Mouse (Mus musculus): ENCODE data around the gene Ablim1. TPM values are rescaled to one million over a fixed set of nuclear protein-coding genes. Genes with fewer than 3 reads are reported as not detected.

The Ablim1 gene
- polyA plus RNA-seq, 1 experiment from 2014 or later = 39.3 TPM

DNA sequence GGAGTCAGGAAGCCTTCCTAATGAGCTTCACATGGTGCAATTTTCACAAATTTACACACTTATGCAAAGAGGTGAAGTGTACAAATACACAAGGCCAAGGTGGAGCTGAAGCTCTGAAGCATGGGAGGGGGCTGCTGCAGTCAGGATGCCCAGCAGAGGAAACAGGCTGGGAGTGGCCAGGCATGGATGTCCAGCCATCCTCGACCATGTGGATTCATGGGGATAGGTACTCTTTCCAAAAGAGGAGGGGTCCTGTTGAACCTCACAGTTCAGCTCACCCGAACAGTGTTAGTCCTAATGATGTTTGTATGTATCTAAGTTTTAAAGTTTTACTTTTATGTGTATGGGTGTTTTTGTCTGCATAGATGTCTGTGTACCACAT lies 190.6 kb downstream of the Ablim1 start:
- Histone ChIP-seq H3K4me3 (ENCODE audit: low read length) (no peak overlapping the region), H3K36me3 (ENCODE audit: insufficient read depth, low read length) (0 out of 2 replicates have a peak, but pooled peaks cover 3% of the 10 kb centered on the region), H3K27me3 (ENCODE audit: insufficient read depth, low read length) (no peaks in the 10 kb centered on the region), H3K4me1 (ENCODE audit: insufficient read depth, low read length) (peaks cover 23% of the 10 kb centered on the region), H3K27ac (ENCODE audit: low read length) (peak overlapping the region; percentile 94), H3K9ac (replicated peaks; ENCODE audit: low read length) (no peak overlapping the region), H3K9me3 (ENCODE audit: low read length) (no peaks in the 10 kb centered on the region), H3K4me2 (replicated peaks; ENCODE audit: low read depth, low read length) (no peak overlapping the region)
- 28% methylated on average over 2 of the region's 2 CpGs for WGBS
- ATAC-seq (ENCODE audit: low FRiP score, low TSS enrichment) = peak; percentile 21

- Histone ChIP-seq H3K9ac (replicated peaks; ENCODE audit: low read length) (peak overlapping the region; percentile 54), H3K4me1 (ENCODE audit: insufficient read depth, low read length) (peaks cover 26% of the 10 kb centered on the region), H3K4me3 (ENCODE audit: low read length) (no peak overlapping the region), H3K36me3 (ENCODE audit: insufficient read depth, low read length) (0 out of 2 replicates have a peak, but pooled peaks cover 3% of the 10 kb centered on the region), H3K4me2 (replicated peaks; ENCODE audit: low read depth, low read length) (0 out of 2 replicates have a peak overlapping the region, but pooled peaks have one; percentile 9), H3K27ac (ENCODE audit: low read length) (peak overlapping the region; percentile 94), H3K27me3 (ENCODE audit: insufficient read depth, low read length) (no peaks in the 10 kb centered on the region), H3K9me3 (ENCODE audit: low read length) (no peaks in the 10 kb centered on the region)
- ATAC-seq (ENCODE audit: low FRiP score, low TSS enrichment) = peak; percentile 49
- 43% methylated on average over 11 of the region's 11 CpGs for WGBS
Observed at GRCm38 (mm10) chr19:57123503-57124137, 191.1 kb downstream of the Ablim1 start.

DNA sequence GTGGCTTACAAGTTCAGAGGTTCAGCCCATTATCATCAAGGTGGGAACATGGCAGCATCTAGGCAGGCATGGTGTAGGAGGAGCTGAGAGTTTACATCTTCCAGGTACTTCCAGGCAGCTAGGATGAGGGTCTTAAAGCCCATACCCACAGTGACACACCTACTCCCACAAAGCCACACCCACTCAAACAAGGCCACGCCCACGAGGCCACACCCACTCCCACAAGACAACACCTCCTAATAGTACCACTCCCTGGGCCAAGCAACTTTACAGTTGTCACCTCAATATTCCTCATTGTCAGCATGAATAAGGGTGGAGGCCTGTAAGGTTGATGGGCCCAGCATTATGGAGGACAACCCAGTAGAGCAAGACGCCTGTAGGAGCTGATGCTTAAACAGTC lies 192.5 kb downstream of the Ablim1 start:
- no peak for ATAC-seq (ENCODE audit: low FRiP score, low TSS enrichment)
- no peak overlapping the region for H3K4me3 ChIP-seq (ENCODE audit: low read length)
- no peak overlapping the region for H3K9ac ChIP-seq (replicated peaks; ENCODE audit: low read length)
- peaks cover 40% of the 10 kb centered on the region for H3K4me1 ChIP-seq (ENCODE audit: insufficient read depth, low read length)
- no peak overlapping the region for H3K4me2 ChIP-seq (replicated peaks; ENCODE audit: low read depth, low read length)
- H3K27me3 ChIP-seq (ENCODE audit: insufficient read depth, low read length) = no peaks in the 10 kb centered on the region
- H3K36me3 ChIP-seq (ENCODE audit: insufficient read depth, low read length) = 0 out of 2 replicates have a peak, but pooled peaks cover 3% of the 10 kb centered on the region
- H3K9me3 ChIP-seq (ENCODE audit: low read length) = no peaks in the 10 kb centered on the region
- H3K27ac ChIP-seq (ENCODE audit: low read length) = no peak overlapping the region; the same call in 1 of the 2 replicates
- WGBS = 84% methylated on average over 3 of the region's 3 CpGs

DNA sequence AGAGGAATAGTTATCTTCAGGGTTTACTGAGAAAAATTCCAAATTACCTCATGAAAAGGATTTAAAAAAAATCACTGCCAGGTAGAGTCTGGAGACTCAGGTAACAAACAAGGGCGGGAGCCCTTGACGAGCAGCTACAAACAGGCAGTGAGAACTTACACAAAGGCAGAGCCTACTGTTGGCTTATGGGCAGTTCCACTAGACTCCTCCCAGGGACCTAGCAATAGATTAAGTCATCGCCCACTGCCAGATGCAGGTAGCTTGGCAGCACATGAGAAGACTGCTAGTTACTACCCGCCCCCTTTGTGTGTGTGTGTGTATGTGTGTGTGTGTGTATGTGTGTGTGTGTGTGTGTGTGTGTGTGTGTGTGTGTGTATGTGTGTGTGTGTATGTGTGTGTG lies 193.7 kb downstream of the Ablim1 start:
- Histone ChIP-seq H3K36me3 (ENCODE audit: insufficient read depth, low read length) (no peaks in the 10 kb centered on the region), H3K9me3 (ENCODE audit: low read length) (no peaks in the 10 kb centered on the region), H3K27me3 (ENCODE audit: insufficient read depth, low read length) (no peaks in the 10 kb centered on the region), H3K4me3 (ENCODE audit: low read length) (no peak overlapping the region), H3K4me2 (replicated peaks; ENCODE audit: low read depth, low read length) (no peak overlapping the region), H3K4me1 (ENCODE audit: insufficient read depth, low read length) (peaks cover 52% of the 10 kb centered on the region), H3K27ac (ENCODE audit: low read length) (no peak overlapping the region), H3K9ac (replicated peaks; ENCODE audit: low read length) (no peak overlapping the region)
- ATAC-seq (ENCODE audit: low FRiP score, low TSS enrichment) = no peak
- WGBS = 73% methylated on average over 4 of the region's 4 CpGs

DNA sequence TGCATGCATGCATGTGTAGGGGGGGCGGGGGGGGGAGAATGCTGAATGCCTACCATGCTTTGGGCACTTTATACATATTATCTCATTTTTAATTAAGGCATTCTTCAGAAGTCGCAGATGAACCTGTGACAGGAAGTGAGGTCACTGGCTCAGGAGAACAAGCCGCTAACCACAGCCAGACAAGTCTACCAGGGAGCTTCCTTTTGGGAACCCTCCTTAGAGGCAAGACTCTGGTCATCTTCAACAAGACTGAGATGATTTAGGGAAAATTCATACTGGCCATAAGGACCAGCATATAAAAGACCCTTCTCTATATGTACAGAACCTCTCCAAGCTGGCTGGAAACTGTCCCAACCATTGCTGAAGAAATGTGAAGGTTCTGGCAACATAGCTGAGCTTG lies 195.1 kb downstream of the Ablim1 start:
- H3K36me3 ChIP-seq (ENCODE audit: insufficient read depth, low read length) = no peaks in the 10 kb centered on the region
- peak overlapping the region; percentile 73; the same call in 1 of the 2 replicates for H3K9ac ChIP-seq (replicated peaks; ENCODE audit: low read length)
- H3K4me2 ChIP-seq (replicated peaks; ENCODE audit: low read depth, low read length) = peak overlapping the region; percentile 64
- H3K9me3 ChIP-seq (ENCODE audit: low read length) = no peaks in the 10 kb centered on the region
- no peak for ATAC-seq (ENCODE audit: low FRiP score, low TSS enrichment)
- H3K27me3 ChIP-seq (ENCODE audit: insufficient read depth, low read length) = no peaks in the 10 kb centered on the region
- peak overlapping the region; percentile 41; the same call in 1 of the 2 replicates for H3K27ac ChIP-seq (ENCODE audit: low read length)
- no peak overlapping the region for H3K4me3 ChIP-seq (ENCODE audit: low read length)
- 59% methylated on average over 3 of the region's 3 CpGs for WGBS
- H3K4me1 ChIP-seq (ENCODE audit: insufficient read depth, low read length) = peaks cover 66% of the 10 kb centered on the region

GRCm38 (mm10) chr19:57118785-57119565 lies 195.7 kb downstream of the Ablim1 start:
- Histone ChIP-seq H3K36me3 (ENCODE audit: insufficient read depth, low read length) (no peaks in the 10 kb centered on the region), H3K27me3 (ENCODE audit: insufficient read depth, low read length) (no peaks in the 10 kb centered on the region), H3K27ac (ENCODE audit: low read length) (peak overlapping the region; percentile 91), H3K9ac (replicated peaks; ENCODE audit: low read length) (peak overlapping the region; percentile 73), H3K4me1 (ENCODE audit: insufficient read depth, low read length) (peaks cover 64% of the 10 kb centered on the region), H3K9me3 (ENCODE audit: low read length) (no peaks in the 10 kb centered on the region), H3K4me2 (replicated peaks; ENCODE audit: low read depth, low read length) (peak overlapping the region; percentile 64), H3K4me3 (ENCODE audit: low read length) (peak overlapping the region; percentile 53)
- 33% methylated on average over 22 of the region's 22 CpGs for WGBS
- ATAC-seq (ENCODE audit: low FRiP score, low TSS enrichment) = peak; percentile 90

GRCm38 (mm10) chr19:57117751-57118150 lies 197.0 kb downstream of the Ablim1 start:
- Histone ChIP-seq H3K4me3 (ENCODE audit: low read length) (peak overlapping the region; percentile 53), H3K4me1 (ENCODE audit: insufficient read depth, low read length) (peaks cover 54% of the 10 kb centered on the region), H3K27ac (ENCODE audit: low read length) (peak overlapping the region; percentile 57), H3K4me2 (replicated peaks; ENCODE audit: low read depth, low read length) (peak overlapping the region; percentile 64), H3K9me3 (ENCODE audit: low read length) (no peaks in the 10 kb centered on the region), H3K9ac (replicated peaks; ENCODE audit: low read length) (peak overlapping the region; percentile 73), H3K27me3 (ENCODE audit: insufficient read depth, low read length) (no peaks in the 10 kb centered on the region), H3K36me3 (ENCODE audit: insufficient read depth, low read length) (no peaks in the 10 kb centered on the region)
- WGBS = 38% methylated on average over 6 of the region's 6 CpGs
- no peak for ATAC-seq (ENCODE audit: low FRiP score, low TSS enrichment)

DNA sequence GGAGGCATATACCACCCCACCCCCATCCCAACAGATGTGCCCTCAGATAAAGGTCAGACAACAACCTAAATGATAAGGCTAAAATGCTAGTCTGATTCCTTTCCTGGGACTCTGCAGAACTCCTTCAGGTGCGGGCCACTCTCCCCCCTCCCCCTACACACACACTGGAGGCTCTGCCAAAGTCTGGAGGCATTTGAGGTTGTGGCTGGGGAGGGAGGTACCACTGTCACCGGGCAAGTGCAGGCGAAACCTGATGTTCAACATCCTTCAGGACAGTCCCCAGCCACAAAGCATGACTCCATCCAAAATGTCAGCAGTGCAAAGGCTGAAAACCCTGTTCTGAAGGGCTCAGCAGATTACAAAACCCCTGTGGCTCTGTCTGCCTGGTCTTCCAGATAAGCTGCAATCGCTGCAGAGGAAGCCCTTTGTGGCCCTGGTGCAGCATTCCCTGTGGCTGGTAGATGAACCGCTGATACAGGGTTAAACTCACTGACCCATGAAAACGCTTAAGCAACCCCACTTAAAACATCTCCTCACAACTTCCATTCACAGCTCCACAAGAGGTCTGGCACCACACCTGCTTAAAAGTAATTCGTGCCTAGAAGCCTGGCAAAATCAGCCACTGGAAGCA lies 197.7 kb downstream of the Ablim1 start:
- no peaks in the 10 kb centered on the region for H3K27me3 ChIP-seq (ENCODE audit: insufficient read depth, low read length)
- H3K4me3 ChIP-seq (ENCODE audit: low read length) = peak overlapping the region; percentile 53
- ATAC-seq (ENCODE audit: low FRiP score, low TSS enrichment) = no peak
- no peaks in the 10 kb centered on the region for H3K9me3 ChIP-seq (ENCODE audit: low read length)
- H3K4me2 ChIP-seq (replicated peaks; ENCODE audit: low read depth, low read length) = peak overlapping the region; percentile 64
- no peaks in the 10 kb centered on the region for H3K36me3 ChIP-seq (ENCODE audit: insufficient read depth, low read length)
- peak overlapping the region; percentile 57 for H3K27ac ChIP-seq (ENCODE audit: low read length)
- peaks cover 54% of the 10 kb centered on the region for H3K4me1 ChIP-seq (ENCODE audit: insufficient read depth, low read length)
- peak overlapping the region; percentile 73 for H3K9ac ChIP-seq (replicated peaks; ENCODE audit: low read length)
- 11% methylated on average over 7 of the region's 7 CpGs for WGBS

GRCm38 (mm10) chr19:57115670-57116069 lies 199.0 kb downstream of the Ablim1 start:
- 35% methylated on average over 5 of the region's 5 CpGs for WGBS

More at GRCm38 (mm10) chr19:57115670-57116069, 199.0 kb downstream of the Ablim1 start:
- Histone ChIP-seq H3K27ac (ENCODE audit: low read length) (0 out of 2 replicates have a peak overlapping the region, but pooled peaks have one; percentile 31), H3K9ac (replicated peaks; ENCODE audit: low read length) (no peak overlapping the region), H3K4me3 (ENCODE audit: low read length) (no peak overlapping the region), H3K36me3 (ENCODE audit: insufficient read depth, low read length) (no peaks in the 10 kb centered on the region), H3K4me1 (ENCODE audit: insufficient read depth, low read length) (peaks cover 54% of the 10 kb centered on the region), H3K4me2 (replicated peaks; ENCODE audit: low read depth, low read length) (no peak overlapping the region), H3K27me3 (ENCODE audit: insufficient read depth, low read length) (no peaks in the 10 kb centered on the region), H3K9me3 (ENCODE audit: low read length) (no peaks in the 10 kb centered on the region)
- ATAC-seq (ENCODE audit: low FRiP score, low TSS enrichment) = no peak
